Mouse (Mus musculus) layer of hippocampus, adult 2 months (tissue): ENCODE results near the gene Cep131. TPM values are rescaled to one million over a fixed set of nuclear protein-coding genes. Genes with fewer than 3 reads are reported as not detected.

Source experiments
- DNase-seq, 2 experiments: peaks; one replicate each; pipeline ENCODE4 v3.0.0; 2022; ENCODE audit warnings: low spot score in 2 of 2
- H3K27ac ChIP-seq: fragments of 200-600 bp; 2 replicates; pipeline ENCODE4 v1.8.1; 2022
- H3K4me3 ChIP-seq: fragments of 200-600 bp; 2 replicates; pipeline ENCODE4 v1.8.1; 2022; ENCODE audit warnings: mild to moderate bottlenecking
- CTCF ChIP-seq: fragments of 200-600 bp; conservative IDR thresholded peaks from 2 replicates; pipeline ENCODE4 v1.8.1; 2022; ENCODE audit warnings: antibody characterized with exemption, mild to moderate bottlenecking, moderate library complexity
- microRNA-seq, 2 experiments: library from miRNA; unstranded; fragments of <30 nt; microRNA quantifications; one replicate each; pipeline ENCODE4 v1.2.0; 2021
- total RNA-seq, 2 experiments: library from RNA; stranded (reverse); gene quantifications; 2 replicates each; pipeline ENCODE4 v1.2.3; 2021

Cep131 gene
- total RNA-seq, 2 experiments from 2014 or later = 35.6 to 37.0 TPM

GRCm38 (mm10) chr11:120026941-120027340, 59.7 kb downstream of the Cep131 start:
- H3K4me3 ChIP-seq = no peak overlapping the region
- TF ChIP-seq CTCF = no peak
- H3K27ac ChIP-seq = peak overlapping the region; percentile 19; the same call in 1 of the 2 replicates
- no peak for DNase-seq

GRCm38 (mm10) chr11:120022841-120023240, 63.8 kb downstream of the Cep131 start:
- TF ChIP-seq CTCF = peak; percentile 40
- Histone ChIP-seq H3K27ac (peak overlapping the region; percentile 79), H3K4me3 (no peak overlapping the region)
- no peak for DNase-seq

GRCm38 (mm10) chr11:120022216-120022615, 64.4 kb downstream of the Cep131 start:
- peak overlapping the region; percentile 79 for H3K27ac ChIP-seq
- TF ChIP-seq CTCF = no peak
- no peak for DNase-seq
- no peak overlapping the region for H3K4me3 ChIP-seq

GRCm38 (mm10) chr11:120021367-120021766, 65.3 kb downstream of the Cep131 start:
- TF ChIP-seq CTCF = no peak
- peak overlapping the region; percentile 89; the same call in 1 of the 2 replicates for H3K27ac ChIP-seq

GRCm38 (mm10) chr11:120019542-120020440, 66.8 kb downstream of the Cep131 start:
- Histone ChIP-seq H3K27ac (peak overlapping the region; percentile 89), H3K4me3 (no peak overlapping the region)
- no peak for TF ChIP-seq CTCF
- no peak for DNase-seq

More at GRCm38 (mm10) chr11:120021367-120021766, 65.3 kb downstream of the Cep131 start:
- H3K4me3 ChIP-seq = no peak overlapping the region
- DNase-seq = no peak

GRCm38 (mm10) chr11:120017011-120017410, 69.6 kb downstream of the Cep131 start:
- DNase-seq = peak; percentile 37 to 65
- Histone ChIP-seq H3K27ac (peak overlapping the region; percentile 89), H3K4me3 (peak overlapping the region; percentile 39)
- no peak for TF ChIP-seq CTCF

GRCm38 (mm10) chr11:120014758-120015157, 71.9 kb downstream of the Cep131 start:
- peak; percentile 54 for TF ChIP-seq CTCF
- Histone ChIP-seq H3K27ac (peak overlapping the region; percentile 89; the same call in 1 of the 2 replicates), H3K4me3 (peak overlapping the region; percentile 22)
- DNase-seq = no peak

Small RNAs within 50 kb of the gene (microRNA-seq; reads per million reads assigned to microRNA genes)
- gene Gm25948 (0 reads per million in 2 experiments), gene Mir3065 (0 reads per million in 2 experiments), gene Mir338 (0 reads per million in 2 experiments)

Other genes with a start within 250 kb of the Cep131 start
- gene Chmp6, start 173.4 kb downstream of the Cep131 start, total RNA-seq = 10 to 100 TPM; 34.7 to 45.9 TPM
- gene Baiap2, start 144.1 kb downstream of the Cep131 start, total RNA-seq = 100 to 1,000 TPM; 244 to 257 TPM
- 100 to 1,000 TPM; 196 to 207 TPM for gene Aatk, start 39.7 kb downstream of the Cep131 start, total RNA-seq
- gene Tepsin, start 11.9 kb upstream of the Cep131 start, total RNA-seq = 10 to 100 TPM; 16.3 to 17.1 TPM
- 10 to 100 TPM; 35.2 to 46.9 TPM for gene Ndufaf8, start 12.1 kb upstream of the Cep131 start, total RNA-seq
- 10 to 100 TPM; 86.1 to 86.5 TPM for gene Slc38a10, start 64.5 kb upstream of the Cep131 start, total RNA-seq
- gene Bahcc1, start 146.1 kb upstream of the Cep131 start, total RNA-seq = 10 to 100 TPM; 19.9 to 20.7 TPM